Mouse (Mus musculus) c-Kit-positive CD71-positive TER-119-positive erythroid progenitor cells, embryonic 14.5 days (primary cell): Measurements from ENCODE around the gene Cd200r4.

Source experiments
- DNase-seq: peaks from one replicate; pipeline ENCODE4 v3.0.0-alpha.2; 2013; ENCODE audit warnings: low spot score

The Cd200r4 gene

GRCm38 (mm10) chr16:44876625-44877024, 65.1 kb downstream of the Cd200r4 start:
- DNase-seq, result no peak

- DNase-seq, result no peak
Observed at GRCm38 (mm10) chr16:44877595-44877994, 66.1 kb downstream of the Cd200r4 start.
